Mouse (Mus musculus): ENCODE measurements around the gene Slc12a8. TPM values are rescaled to one million over a fixed set of nuclear protein-coding genes. Genes with fewer than 3 reads are reported as not detected.

Gene Slc12a8
- polyA plus RNA-seq, 1 experiment from 2014 or later, result 0.93 TPM

DNA sequence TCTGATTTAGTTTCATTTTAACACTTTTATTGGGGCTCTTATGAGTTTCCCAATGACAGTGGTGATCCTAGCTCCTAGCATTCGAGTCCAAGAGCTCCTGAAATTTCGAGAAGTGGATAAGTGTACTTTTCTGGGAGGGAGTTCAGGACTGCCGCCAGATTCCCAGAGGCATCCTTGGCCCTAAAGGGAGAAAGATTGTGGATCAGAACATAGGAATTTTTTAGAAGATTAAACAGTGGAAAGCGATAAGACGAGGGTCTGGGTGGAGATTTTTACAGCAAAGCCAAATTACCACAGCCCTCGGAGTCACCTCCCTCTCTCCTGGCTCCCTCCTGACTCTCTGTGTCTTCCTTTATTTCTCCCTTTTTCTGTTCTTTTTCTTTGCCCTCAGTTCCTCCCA is 58.6 kb downstream of the Slc12a8 start:
- ATAC-seq (ENCODE audit: low FRiP score, low read depth), result no peak
- H3K27me3 ChIP-seq, result no peaks in the 10 kb centered on the region
- 75% methylated on average over 6 of the region's 6 CpGs for whole genome bisulfite sequencing

GRCm38 (mm10) chr16:33576271-33577189 is 59.4 kb downstream of the Slc12a8 start:
- H3K9ac ChIP-seq, result no peak overlapping the region
- no peaks in the 10 kb centered on the region for H3K9me3 ChIP-seq
- H3K27ac ChIP-seq, result no peak overlapping the region
- H3K4me3 ChIP-seq, result no peak overlapping the region
- no peak for ATAC-seq (ENCODE audit: low FRiP score, low read depth)
- H3K4me2 ChIP-seq (replicated peaks), result no peak overlapping the region
- no peaks in the 10 kb centered on the region for H3K27me3 ChIP-seq
- H3K36me3 ChIP-seq, result no peaks in the 10 kb centered on the region
- H3K4me1 ChIP-seq, result peaks cover 34% of the 10 kb centered on the region
- 76% methylated on average over 36 of the region's 36 CpGs for WGBS

More for the DNA sequence above, 58.6 kb downstream of the Slc12a8 start:
- Histone ChIP-seq H3K36me3 (no peaks in the 10 kb centered on the region), H3K9ac (no peak overlapping the region), H3K4me1 (peaks cover 26% of the 10 kb centered on the region), H3K4me2 (replicated peaks) (no peak overlapping the region), H3K4me3 (no peak overlapping the region), H3K9me3 (no peaks in the 10 kb centered on the region), H3K27ac (no peak overlapping the region)

DNA sequence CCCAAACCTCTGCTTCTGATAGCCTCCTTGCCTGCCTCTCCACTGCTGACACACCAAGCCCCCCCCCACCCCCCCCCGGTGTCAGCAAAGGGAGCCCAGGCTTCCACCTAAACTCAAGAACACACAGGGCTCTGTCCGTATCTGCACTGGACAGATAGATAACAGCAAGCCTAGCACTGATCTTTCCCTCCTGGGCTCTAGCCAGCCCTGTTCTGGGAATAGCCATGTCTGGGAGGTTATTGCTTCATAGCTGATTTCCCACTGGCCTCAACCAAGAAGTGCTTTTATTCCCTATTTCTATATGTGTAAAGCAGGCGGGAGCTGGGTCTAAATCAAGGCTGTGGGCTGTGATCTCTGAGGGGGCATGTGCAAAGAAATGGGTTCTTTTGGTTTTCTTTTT is 61.3 kb downstream of the Slc12a8 start:
- Histone ChIP-seq H3K4me3 (no peak overlapping the region), H3K4me2 (replicated peaks) (no peak overlapping the region), H3K4me1 (peaks cover 36% of the 10 kb centered on the region), H3K27me3 (no peaks in the 10 kb centered on the region), H3K9ac (no peak overlapping the region), H3K36me3 (no peaks in the 10 kb centered on the region), H3K27ac (no peak overlapping the region), H3K9me3 (no peaks in the 10 kb centered on the region)
- 89% methylated on average over 3 of the region's 3 CpGs for WGBS
- no peak for ATAC-seq (ENCODE audit: low FRiP score, low read depth)

- Histone ChIP-seq H3K9ac (no peak overlapping the region), H3K4me2 (replicated peaks) (no peak overlapping the region), H3K9me3 (no peaks in the 10 kb centered on the region), H3K4me1 (peaks cover 51% of the 10 kb centered on the region), H3K4me3 (no peak overlapping the region), H3K27me3 (no peaks in the 10 kb centered on the region), H3K27ac (peak overlapping the region; percentile 67; the same call in 1 of the 2 replicates), H3K36me3 (no peaks in the 10 kb centered on the region)
- WGBS, result 78% methylated on average over 2 of the region's 2 CpGs
- no peak for ATAC-seq (ENCODE audit: low FRiP score, low read depth)
These were observed 63.2 kb downstream of the Slc12a8 start for GRCm38 (mm10) chr16:33580331-33580730.

DNA sequence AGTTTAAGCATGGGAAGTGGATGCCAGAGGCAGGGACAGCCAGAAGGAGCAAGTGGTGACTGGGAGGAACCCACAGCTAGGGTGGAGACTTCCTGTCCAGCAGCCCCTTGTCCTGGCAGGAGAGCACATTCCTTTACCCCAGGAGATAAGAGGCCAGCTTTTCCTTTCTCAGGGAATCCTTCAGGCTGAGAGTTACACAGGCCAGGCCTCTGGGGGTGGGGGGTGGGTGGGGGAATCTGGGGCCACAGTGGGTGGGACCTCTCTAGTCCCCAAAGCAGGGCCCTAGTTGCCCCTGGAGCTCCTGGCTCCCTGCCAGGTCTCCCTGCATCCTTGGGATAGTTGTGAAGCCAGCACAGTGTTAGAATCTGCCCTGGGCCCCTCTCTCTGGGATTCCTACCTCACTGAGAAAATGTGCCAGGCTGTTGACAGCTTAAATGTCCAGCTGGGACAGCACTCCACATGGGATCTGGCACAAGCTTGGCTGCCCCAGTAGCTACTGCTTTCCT is 63.7 kb downstream of the Slc12a8 start:
- Histone ChIP-seq H3K27me3 (no peaks in the 10 kb centered on the region), H3K4me1 (peaks cover 56% of the 10 kb centered on the region), H3K4me3 (no peak overlapping the region), H3K9ac (no peak overlapping the region), H3K36me3 (no peaks in the 10 kb centered on the region), H3K9me3 (no peaks in the 10 kb centered on the region), H3K4me2 (replicated peaks) (no peak overlapping the region), H3K27ac (peak overlapping the region; percentile 67; the same call in 1 of the 2 replicates)
- peak; percentile 29; the same call in 1 of the 2 replicates for ATAC-seq (ENCODE audit: low FRiP score, low read depth)

GRCm38 (mm10) chr16:33581661-33582099 is 64.6 kb downstream of the Slc12a8 start:
- Histone ChIP-seq H3K4me1 (peaks cover 58% of the 10 kb centered on the region), H3K9ac (no peak overlapping the region), H3K4me3 (no peak overlapping the region), H3K9me3 (no peaks in the 10 kb centered on the region), H3K4me2 (replicated peaks) (no peak overlapping the region), H3K27ac (0 out of 2 replicates have a peak overlapping the region, but pooled peaks have one; percentile 67), H3K27me3 (no peaks in the 10 kb centered on the region), H3K36me3 (no peaks in the 10 kb centered on the region)
- WGBS, result 55% methylated on average over 4 of the region's 4 CpGs
- ATAC-seq (ENCODE audit: low FRiP score, low read depth), result no peak

DNA sequence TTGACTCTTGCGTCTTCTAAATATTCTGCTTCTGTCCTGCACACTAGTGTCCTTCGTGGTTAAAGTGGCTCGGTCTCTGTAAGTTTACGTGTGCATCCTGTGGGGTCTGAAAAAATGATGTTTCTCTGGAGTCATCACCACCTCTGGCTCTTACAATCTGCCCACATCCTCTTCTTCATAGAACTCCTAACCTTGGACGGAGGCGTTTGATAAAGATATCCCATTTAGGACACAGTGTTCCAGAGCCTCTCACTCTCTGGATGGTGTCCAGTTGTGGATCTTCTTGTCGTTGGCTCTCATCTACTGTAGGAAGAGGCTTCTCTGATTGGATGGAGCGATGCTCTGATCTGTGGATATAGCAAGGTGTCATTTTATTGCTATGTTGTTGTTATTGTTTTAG is 65.4 kb downstream of the Slc12a8 start:
- Histone ChIP-seq H3K27me3 (no peaks in the 10 kb centered on the region), H3K4me1 (peaks cover 59% of the 10 kb centered on the region), H3K27ac (no peak overlapping the region), H3K9me3 (no peaks in the 10 kb centered on the region), H3K4me2 (replicated peaks) (no peak overlapping the region), H3K36me3 (no peaks in the 10 kb centered on the region), H3K4me3 (no peak overlapping the region), H3K9ac (no peak overlapping the region)
- WGBS, result 91% methylated on average over 8 of the region's 8 CpGs
- ATAC-seq (ENCODE audit: low FRiP score, low read depth), result no peak

DNA sequence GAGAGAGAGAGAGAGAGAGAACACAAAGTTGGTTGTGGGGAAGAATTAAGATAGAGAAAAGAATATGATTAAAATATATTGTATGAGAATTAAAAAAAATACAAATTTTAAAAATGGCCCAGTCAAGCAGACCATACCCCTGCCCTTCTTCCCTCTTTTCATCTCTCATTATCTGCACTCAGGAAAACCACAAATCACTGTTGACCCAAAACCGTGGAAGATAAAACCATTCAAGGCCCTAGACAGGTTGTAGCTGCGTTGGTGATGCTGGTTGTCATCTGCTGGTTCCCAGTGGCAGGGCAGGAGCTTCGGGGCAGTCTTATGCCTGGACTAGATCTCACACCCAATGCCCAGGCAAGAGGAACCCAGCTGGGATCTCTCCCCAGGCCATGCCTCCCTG is 66.2 kb downstream of the Slc12a8 start:
- peak overlapping the region; percentile 86; the same call in 1 of the 2 replicates for H3K27ac ChIP-seq
- no peaks in the 10 kb centered on the region for H3K36me3 ChIP-seq
- H3K9ac ChIP-seq, result no peak overlapping the region
- no peak overlapping the region for H3K4me2 ChIP-seq (replicated peaks)
- peaks cover 66% of the 10 kb centered on the region for H3K4me1 ChIP-seq
- no peaks in the 10 kb centered on the region for H3K27me3 ChIP-seq
- no peak for ATAC-seq (ENCODE audit: low FRiP score, low read depth)
- WGBS, result 52% methylated on average over 3 of the region's 3 CpGs
- H3K4me3 ChIP-seq, result no peak overlapping the region
- H3K9me3 ChIP-seq, result no peaks in the 10 kb centered on the region

- WGBS, result 22% methylated on average over 19 of the region's 19 CpGs
- H3K4me3 ChIP-seq, result peak overlapping the region; percentile 17
- H3K27ac ChIP-seq, result peak overlapping the region; percentile 86
- no peaks in the 10 kb centered on the region for H3K36me3 ChIP-seq
- peaks cover 70% of the 10 kb centered on the region for H3K4me1 ChIP-seq
- H3K9me3 ChIP-seq, result no peaks in the 10 kb centered on the region
- H3K27me3 ChIP-seq, result no peaks in the 10 kb centered on the region
- peak overlapping the region; percentile 20; the same call in 1 of the 2 replicates for H3K9ac ChIP-seq
- peak overlapping the region; percentile 57 for H3K4me2 ChIP-seq (replicated peaks)
- ATAC-seq (ENCODE audit: low FRiP score, low read depth), result no peak
These were observed 66.8 kb downstream of the Slc12a8 start for GRCm38 (mm10) chr16:33583881-33584454.

GRCm38 (mm10) chr16:33584455-33585082 is 67.4 kb downstream of the Slc12a8 start:
- H3K27ac ChIP-seq, result peak overlapping the region; percentile 86
- 17% methylated on average over 13 of the region's 13 CpGs for WGBS
- peaks cover 75% of the 10 kb centered on the region for H3K4me1 ChIP-seq
- peak; percentile 49 for ATAC-seq (ENCODE audit: low FRiP score, low read depth)
- H3K9me3 ChIP-seq, result no peaks in the 10 kb centered on the region
- H3K4me3 ChIP-seq, result peak overlapping the region; percentile 17
- H3K9ac ChIP-seq, result peak overlapping the region; percentile 20; the same call in 1 of the 2 replicates
- peak overlapping the region; percentile 57 for H3K4me2 ChIP-seq (replicated peaks)
- H3K27me3 ChIP-seq, result no peaks in the 10 kb centered on the region
- H3K36me3 ChIP-seq, result no peaks in the 10 kb centered on the region

GRCm38 (mm10) chr16:33585083-33585460 is 67.9 kb downstream of the Slc12a8 start:
- 22% methylated on average over 4 of the region's 4 CpGs for WGBS
- Histone ChIP-seq H3K27me3 (no peaks in the 10 kb centered on the region), H3K36me3 (no peaks in the 10 kb centered on the region), H3K9ac (0 out of 2 replicates have a peak overlapping the region, but pooled peaks have one; percentile 19), H3K4me1 (peaks cover 75% of the 10 kb centered on the region), H3K4me2 (replicated peaks) (peak overlapping the region; percentile 57; the same call in 1 of the 2 replicates), H3K9me3 (no peaks in the 10 kb centered on the region), H3K4me3 (no peak overlapping the region), H3K27ac (peak overlapping the region; percentile 86)
- ATAC-seq (ENCODE audit: low FRiP score, low read depth), result no peak
